Mouse (Mus musculus) ovary, postnatal 10 days (tissue): ENCODE data around the gene Plek.

Experiments
- DNase-seq: peaks from one replicate; pipeline ENCODE4 v3.0.0; 2022; ENCODE audit warnings: low spot score

The Plek gene

DNA sequence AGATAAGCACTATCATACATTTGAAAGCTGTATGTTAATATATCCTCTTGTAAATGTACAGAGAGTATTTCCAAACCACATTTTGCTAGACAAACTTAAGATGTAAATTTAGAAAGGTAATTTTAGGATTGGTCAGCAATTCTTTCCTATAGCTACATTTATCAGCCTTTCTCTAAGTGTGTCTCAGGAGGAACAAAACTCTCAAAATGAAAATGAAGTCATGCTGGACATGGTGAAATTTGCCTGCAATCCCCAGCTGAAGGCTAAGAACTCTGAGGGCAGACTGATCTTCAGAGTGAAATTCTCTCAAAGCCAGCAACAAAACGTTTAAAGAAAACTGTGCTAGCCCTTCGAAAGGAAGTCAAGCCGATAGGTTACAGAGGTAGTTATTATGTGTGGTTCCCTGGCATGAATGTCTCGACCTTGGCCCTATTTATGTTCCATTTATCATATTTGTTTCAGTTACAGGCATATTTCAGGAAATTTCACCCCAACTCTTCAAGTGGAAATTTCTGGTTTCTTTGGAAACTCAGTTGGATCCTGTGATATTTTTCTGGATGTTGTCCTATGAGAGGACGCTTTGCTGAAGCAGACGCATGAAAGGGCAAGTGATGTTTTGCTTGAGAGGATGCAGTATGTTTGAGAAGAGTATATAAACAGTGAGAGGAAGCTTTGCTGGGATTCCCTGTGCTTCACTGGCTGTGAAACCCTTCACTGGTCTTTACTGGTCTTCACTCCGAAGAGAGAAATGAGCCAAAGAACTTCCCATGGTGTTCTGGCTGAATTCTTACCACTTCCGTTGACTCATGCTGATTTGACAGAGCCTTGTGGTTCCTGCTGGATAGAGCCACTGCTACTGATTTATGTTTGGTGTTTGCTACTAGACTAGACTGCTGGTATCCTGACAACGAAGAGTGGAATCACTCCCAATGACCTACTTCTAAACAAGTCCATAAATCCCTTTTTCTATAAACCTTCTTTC is 51.5 kb downstream of the Plek start:
- no peak for DNase-seq

DNA sequence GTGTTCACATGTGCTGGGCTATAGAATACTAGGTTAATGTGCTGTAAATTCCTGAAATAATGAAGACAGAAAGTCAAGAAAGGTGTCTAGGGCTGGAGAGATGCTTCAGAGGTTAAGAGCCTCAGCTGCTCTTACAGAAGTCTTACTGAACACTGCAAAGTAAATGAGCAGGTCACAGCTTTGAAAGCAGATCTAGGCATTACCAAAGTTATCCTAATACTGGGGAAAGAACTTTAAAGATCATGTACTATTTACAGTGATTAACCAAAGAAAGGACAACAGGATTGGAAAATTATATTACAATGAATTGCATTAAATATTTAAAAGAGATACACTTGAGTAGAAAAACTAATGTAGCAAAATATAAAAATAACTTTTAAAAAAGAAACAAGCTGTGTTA is 52.2 kb downstream of the Plek start:
- DNase-seq, result no peak

DNA sequence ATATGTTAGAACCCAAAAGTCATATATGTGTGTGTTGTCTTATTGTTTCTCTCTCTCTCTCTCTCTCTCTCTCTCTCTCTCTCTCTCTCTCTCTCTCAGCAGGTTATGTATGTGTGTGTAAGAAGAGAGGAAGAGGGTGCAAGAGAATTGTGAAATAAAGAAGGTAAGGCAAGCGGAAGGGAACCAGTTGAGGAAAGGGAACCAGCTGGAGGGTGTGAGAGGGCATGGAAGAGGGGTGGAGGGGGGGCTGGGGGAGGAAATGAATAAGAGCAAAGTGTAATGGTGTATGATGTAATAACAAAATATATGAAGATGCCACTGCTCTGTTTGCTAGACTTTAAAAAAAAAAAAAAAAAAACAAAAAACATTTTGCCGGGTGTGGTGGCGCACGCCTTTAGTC is 52.8 kb downstream of the Plek start:
- no peak for DNase-seq

DNA sequence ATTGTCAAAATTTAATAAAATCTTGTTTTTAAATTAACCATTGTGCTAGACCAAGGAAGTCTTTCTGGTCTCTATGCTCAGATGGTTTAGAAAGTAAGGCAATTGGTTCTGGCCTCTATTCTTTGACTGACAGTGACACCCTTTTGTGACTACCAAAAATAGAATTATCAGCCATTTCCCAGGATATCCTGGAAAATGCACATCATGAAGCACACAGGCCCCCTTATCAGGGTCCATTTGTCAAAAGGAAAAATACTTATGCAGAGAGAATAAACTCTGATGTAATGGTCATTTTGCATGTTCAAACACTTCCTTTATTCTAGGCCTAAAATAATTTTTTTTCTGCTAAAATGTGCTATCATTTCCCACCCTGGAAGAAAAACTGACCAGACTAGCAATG is 54.7 kb downstream of the Plek start:
- no peak for DNase-seq

DNA sequence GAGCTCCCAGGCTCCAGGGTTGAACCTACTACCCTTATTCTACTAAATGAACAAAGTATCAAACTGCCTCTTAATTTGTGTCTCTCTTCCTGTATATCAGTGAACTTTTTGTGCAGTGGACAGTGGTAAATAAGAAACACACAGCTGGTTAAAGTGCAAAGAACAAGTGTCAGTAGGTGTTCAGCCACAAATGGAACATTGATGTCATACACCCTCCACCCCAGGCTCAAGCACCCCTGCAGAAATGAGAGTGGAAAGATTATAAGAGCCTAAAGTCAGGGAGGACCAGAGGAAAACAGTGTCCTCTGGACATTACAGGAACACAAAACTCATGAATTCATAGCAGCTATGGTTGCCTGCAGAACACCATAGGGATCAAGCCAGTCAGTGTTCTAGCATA is 55.4 kb downstream of the Plek start:
- DNase-seq, result no peak

DNA sequence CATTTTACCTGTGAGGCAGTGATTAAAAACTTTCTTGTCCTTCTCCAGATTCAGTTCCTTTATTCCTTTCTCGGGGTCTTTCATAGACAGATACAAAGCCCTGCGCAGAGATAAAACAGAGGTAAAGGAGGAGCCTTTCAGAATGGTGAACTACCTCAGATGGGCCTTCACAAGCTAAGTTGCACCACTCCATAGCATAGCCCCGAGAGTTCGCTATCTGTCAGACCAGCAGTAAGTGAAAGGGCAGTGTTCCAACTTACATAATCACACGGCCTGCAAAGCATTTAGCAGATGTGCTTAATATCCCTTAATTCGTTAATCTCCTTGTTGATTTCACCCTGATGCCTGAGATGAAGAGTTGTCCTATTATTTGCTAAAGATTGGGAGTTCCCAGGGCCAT is 59.3 kb downstream of the Plek start:
- no peak for DNase-seq

DNA sequence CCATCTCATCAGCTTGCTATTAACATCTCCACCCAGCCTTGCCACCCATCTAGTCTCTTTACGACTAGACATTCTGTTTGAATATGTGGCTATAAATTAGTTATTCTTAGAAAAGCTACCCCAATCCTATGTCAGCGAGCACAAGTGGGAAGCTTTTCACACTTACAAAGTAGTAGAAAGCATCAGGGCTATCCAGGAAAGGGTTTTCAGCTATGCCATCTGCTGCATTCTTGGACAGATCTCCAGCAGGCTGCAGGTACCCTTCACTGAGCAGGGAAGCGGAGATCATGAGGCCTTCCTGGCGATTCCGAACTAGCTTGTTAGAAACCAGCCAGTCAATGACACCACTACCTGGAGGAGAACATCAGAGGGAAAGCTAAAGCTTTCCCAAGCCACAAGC is 62.3 kb downstream of the Plek start:
- no peak for DNase-seq

DNA sequence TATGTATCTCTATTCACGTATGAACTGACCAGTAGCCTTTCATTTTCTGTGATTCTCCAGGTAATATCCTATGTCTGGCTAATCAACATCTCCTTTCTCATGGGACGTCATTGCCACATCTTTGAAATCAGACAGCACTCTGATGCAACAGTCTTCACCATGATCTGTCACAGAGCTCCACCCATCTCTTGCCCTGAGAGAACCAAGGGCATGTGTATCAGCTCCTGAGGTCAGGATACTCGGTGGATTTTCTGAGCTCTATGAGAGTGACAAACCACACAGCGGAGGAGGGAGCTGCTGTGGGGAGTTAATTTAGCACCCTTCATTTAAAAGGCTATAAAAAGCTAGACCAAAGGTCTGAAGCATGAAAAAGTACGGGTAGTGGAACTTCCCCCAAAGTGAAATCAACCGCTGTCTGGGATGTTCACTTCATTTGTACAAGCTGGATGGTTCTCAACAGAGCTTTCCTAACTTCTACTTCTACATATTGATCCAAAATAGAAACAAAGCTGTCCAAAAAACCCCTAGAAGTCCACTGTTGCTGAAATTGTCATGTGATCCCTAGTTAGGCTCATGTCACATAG is 64.3 kb downstream of the Plek start:
- DNase-seq, result no peak

DNA sequence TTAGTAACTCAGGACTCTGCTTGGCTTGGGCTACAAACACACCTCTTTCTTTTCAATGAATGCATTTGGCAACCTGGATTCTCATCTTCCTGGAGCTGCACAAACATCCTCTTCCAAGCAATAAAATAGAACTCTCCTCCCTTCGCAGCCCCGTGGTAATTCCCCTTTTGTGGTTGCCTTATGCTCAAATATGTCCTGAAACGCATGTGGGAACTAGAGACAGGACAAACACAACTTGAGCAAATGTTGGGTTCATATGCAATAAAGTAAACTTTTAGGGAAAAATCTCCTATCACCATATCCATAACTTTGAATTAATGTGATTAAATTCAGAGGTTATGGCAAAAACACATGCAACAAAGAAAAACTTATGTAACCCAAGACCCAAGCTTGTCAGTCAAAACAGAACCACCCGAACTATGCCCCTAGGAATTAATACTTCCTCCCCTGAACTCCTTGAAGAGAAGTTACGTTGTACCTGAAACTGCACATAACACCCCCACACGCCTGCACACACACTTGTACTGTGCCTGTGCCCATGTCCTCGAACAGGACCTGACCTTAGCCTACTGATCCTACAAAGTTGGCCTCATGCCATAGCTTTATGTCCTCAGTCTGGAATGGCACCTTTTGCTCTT is 65.5 kb downstream of the Plek start:
- no peak for DNase-seq

DNA sequence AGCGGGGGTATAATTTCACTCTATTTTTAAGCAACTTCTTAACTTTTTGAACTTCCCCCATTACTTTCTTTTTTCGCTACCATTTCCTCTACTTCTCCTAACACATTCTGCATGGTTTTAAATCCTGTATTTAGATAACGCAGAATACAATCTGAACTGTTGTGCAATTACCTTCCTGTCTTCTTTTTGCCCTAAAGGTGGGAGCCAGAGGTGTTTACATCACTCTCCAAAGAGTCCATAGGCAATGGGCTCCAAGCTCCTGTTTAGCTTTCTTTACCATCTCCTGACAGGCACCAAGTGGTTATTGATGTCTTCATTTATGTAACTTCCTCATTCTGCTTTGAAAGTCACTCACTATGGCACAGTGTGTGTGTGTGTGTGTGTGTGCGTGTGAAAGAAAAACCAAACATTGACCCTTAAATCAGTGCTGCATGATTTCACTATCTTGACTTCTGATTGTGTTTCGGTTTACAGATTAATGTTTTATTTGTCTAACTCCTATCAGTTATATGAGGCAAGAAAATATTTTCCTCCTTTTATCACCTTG is 73.9 kb downstream of the Plek start:
- DNase-seq, result no peak

DNA sequence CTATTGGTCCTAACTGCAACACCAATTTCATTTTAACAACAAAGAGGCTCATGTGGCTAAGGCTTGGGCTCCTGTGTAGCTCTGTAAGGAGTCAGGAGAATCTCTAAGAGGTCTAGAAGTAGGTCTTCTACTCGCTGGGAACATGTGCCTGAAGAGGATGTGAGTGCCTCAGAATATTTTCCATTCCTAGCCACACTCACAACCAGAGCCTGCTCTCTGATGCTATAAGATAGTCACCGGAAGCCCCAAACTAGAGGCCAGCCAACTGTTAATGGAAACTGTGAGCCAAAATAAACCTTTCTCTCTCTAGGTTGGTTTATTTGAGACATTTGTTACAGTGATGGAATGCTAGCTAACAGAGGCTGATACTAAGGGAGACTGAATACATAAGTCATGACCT is 74.6 kb downstream of the Plek start:
- no peak for DNase-seq

DNA sequence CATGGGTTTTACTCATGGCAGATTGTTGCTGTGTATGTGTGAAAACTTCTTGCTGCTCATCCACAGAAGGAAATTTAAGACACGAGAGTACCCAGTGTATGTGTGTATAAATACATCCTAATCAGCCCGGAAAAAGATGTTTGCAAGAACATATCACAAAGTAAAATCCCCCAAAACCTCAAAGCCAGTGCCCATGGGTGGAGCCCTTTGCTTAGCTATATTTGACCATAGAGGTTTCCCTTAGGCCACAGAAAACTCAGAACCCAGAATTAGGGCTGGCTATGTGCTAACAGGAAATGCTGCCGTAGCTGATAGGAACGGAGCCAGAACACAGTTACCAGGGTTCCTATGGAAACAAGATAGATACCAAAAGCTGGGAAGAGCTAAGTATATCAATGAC is 75.2 kb downstream of the Plek start:
- DNase-seq, result no peak

DNA sequence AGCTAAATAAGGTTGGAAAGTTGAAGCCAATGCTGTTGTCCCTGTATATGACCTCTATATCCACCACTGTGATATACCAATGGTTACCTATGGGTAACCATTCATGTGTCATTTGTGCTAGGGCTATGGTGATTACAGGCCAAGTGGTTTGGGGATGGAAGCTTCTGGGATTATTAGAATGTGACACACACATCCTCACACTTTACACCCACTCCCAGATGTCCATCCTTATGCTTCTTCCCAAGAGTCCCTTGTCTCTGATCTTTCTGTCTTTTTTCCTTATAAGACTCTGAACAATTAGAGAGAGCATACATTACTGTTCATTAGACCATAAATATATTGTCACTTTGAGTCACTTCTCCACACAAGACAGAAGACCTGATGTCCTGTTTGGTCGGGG is 79.1 kb downstream of the Plek start:
- no peak for DNase-seq

DNA sequence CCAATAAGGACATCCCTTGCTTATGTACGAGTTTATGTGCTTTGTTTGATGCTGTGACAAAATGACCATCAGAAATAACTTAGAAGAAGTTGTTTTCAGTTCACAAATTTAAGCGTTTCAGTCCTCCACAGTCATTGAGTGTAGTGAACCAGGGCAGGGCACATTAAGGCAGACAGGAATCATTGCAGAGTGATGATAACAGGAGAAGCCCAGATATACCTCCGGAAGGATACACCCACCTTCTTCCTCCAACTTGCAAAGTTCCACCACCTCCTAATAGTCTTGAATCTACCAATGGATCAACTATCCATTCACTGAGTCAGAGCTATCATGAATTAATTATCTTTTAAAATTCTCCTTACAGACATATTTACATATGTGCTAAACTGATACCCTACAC is 80.2 kb downstream of the Plek start:
- DNase-seq, result no peak

DNA sequence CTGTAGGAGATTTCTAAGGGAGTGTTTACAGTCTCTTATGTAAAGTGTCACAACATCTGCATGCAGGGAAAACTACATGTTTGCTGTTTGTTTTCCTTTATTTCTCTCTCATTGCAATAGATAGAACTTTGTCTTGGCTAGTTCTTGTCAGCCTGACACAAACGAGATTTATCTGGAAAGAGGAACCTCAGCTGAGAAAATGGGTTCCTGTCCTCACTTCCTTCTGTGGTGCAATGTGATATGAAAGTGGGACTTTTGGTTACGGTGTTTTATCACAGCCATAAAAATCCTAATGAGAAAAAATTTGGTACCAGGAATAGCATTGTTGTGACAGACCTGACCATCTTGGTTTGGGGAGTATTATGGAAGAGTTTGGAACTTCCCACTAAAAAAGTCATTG is 82.5 kb downstream of the Plek start:
- DNase-seq, result no peak

DNA sequence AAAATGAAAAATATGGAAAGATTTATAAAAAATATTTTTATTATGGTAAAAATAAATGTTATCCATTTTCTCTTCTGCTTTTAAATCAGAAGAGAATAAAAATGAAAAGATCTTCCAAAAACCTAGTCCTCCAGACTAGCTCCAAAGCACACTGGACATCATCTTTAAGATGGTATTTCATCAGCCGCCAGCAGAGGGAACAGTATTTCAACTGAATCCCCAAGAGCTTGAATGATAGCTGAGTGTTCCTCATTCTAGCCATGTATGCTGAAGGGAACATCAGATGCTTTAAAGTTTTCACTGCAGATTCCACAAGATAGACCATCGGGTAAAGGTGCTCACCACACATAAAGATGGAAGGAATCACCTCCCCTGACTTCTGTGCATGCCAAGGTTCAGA is 84.4 kb downstream of the Plek start:
- no peak for DNase-seq

DNA sequence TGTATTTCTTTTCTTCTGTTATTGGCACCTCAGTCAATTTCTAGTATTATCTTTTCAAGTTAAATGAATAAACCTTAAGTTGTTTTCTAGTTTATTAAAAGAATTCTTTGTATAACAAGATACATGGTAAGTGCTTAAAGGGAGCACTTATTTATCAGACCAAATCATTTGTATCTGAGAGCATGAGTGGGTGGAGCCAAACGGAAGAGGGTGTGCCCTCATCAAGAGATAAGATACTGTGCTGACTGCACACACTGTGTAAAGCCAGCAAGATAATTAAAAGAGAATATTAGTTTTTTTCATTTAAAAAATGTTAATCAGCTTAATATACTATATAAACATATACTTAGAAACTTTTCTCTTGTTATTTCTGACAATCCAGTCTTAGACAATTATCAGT is 93.7 kb downstream of the Plek start:
- DNase-seq, result no peak

DNA sequence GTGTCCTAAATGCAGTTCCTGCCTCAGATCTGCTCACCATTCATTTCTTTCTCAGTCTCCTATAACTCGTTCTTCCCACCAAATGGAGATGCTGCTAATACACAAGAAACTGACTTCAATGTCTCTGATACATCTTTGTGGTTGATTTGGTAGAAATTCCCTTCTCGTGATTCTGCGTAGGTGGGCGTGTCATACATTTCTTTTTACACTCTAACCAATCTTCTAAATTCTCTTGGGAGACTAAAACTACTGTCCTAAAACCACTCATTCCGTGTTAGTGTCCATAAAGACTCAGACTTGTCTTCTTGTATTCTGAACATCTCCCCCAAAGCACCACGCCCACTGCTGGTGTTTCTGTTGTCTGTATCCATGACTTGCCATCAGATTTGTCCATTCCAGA is 95.2 kb downstream of the Plek start:
- DNase-seq, result no peak

DNA sequence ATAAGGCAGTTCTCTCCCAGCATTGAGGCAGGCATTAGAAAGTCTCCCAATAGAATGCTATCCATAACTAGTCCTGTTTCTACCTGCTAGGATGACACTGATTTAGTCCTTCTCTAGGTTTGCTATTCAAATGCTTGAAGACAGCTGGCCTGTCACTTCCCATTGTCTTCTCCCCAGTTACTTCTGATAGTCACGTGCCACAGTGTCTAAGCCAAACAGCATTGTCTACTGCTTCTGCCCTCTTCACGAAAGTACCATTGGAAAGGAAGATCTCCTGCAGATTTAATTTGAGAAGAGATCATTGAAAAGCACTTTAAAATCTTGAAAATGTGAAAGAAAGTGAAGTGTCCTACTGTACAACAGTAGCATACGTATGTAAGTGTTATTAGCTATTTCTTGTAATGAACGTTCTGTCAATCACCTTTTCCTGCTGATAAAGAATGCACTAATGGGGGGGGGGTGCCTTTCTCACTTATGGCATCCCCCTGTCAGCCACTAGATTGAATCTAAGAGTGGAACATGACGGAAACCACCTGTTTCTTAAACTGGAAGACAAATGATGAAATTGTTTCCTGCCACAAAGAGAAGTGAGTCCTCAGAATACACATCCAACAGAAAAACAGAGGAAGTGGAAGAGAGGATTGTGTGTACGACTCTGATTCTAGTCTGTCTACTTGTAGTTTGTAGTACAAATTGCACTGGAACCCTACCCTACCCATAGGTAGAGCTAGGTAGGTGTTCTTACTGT is 95.9 kb downstream of the Plek start:
- DNase-seq, result no peak

DNA sequence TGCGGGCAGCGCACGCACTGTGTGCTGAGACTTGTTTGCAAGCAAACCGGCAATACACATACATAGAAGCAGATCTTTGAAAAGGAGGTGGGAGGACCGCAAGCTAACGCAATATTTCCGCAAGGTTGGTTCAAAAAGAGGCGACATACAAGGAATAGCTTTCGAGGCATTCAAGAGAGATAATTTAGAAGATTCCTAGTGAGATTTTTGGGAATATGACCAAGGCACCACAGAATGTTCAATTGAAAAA is 100.5 kb downstream of the Plek start:
- no peak for DNase-seq

DNA sequence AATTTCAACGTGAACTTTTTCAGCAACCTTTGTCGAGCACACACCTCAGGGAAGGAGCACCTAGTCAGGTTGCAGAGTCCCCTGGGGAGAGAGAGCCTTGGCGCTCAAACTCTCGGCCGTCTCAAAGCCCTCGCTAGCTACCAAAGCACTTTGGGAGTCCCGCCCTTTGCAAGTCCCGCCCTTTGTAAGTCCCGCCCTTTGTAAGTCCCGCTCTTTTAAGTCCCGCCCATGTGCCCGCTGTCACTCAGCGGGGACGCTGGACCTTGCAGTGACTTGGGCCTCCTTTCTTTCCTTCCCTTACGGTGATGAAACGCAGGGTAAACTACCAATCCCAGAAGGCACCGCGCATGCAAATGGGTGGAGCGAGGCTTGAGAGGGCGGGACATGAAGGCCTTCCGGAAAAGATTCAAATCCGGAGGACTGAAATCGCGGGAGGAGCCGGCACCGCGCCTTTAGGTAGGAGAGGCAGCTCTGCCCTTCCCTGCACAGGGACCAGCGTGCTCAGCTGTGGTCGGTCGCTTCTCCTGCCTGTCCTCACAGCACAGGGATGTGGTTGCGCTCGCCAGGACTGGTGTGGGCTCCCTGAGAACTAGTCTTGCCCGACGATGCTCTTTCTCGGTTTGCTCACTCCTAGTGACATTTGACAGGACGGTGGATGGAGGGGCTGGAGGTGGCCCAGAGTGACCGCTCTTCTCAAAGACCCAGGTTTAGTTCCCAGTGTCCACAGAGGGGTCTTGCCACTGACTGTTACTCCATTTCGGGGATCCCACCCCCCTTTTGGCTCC is 101.0 kb downstream of the Plek start, which contains the start of gene Fbxo48:
Gene Fbxo48, plus strand, starts transcription at position 400 of the 785 bp plus-strand sequence.
- peak; percentile 78 for DNase-seq
